Mouse (Mus musculus): ENCODE results near the gene Lipe.

GRCm38 (mm10) chr7:25391856-25392453 lies 6.6 kb downstream of the Lipe start:
- no peak for TF ChIP-seq CTCF (IDR thresholded peaks at IDR 0.05; ENCODE audit: low read depth)
- no peak for TF ChIP-seq EP300 (IDR thresholded peaks at IDR 0.05; ENCODE audit: low read depth)
